Mouse (Mus musculus) forebrain, embryonic 13.5 days (tissue): ENCODE data around the gene Csnk1d. TPM values are rescaled to one million over a fixed set of nuclear protein-coding genes. Genes with fewer than 3 reads are reported as not detected.

Source experiments
- ATAC-seq: fragments of 200-750 bp; cut with Nextera tagmentation; 2 replicates; pipeline ENCODE4 v1.8.0; 2017
- H3K27ac ChIP-seq: fragments of 300-500 bp; sonication (generic); 2 replicates; pipeline ENCODE4 v1.5.1; 2015; ENCODE audit warnings: inconsistent platforms, mild to moderate bottlenecking, moderate library complexity
- H3K27me3 ChIP-seq: fragments of 300-500 bp; sonication (generic); 2 replicates; pipeline ENCODE4 v1.6.1; 2015; ENCODE audit warnings: mild to moderate bottlenecking, inconsistent platforms
- H3K36me3 ChIP-seq: fragments of 300-500 bp; sonication (generic); 2 replicates; pipeline ENCODE4 v1.6.1; 2015; ENCODE audit warnings: mild to moderate bottlenecking, inconsistent platforms; ENCODE audit not compliant: poor library complexity, severe bottlenecking
- H3K4me1 ChIP-seq: fragments of 300-500 bp; sonication (generic); 2 replicates; pipeline ENCODE4 v1.6.1; 2015; ENCODE audit warnings: inconsistent platforms
- H3K4me2 ChIP-seq: fragments of 300-500 bp; sonication (generic); 2 replicates; pipeline ENCODE4 v1.6.1; 2015; ENCODE audit warnings: inconsistent platforms, mild to moderate bottlenecking, moderate library complexity
- H3K4me3 ChIP-seq: fragments of 300-500 bp; sonication (generic); 2 replicates; pipeline ENCODE4 v1.5.1; 2015; ENCODE audit warnings: mild to moderate bottlenecking, inconsistent platforms
- H3K9ac ChIP-seq: fragments of 300-500 bp; sonication (generic); 2 replicates; pipeline ENCODE4 v1.6.1; 2015; ENCODE audit warnings: mild to moderate bottlenecking, inconsistent platforms
- H3K9me3 ChIP-seq: fragments of 300-500 bp; sonication (generic); replicated peaks from 2 replicates; pipeline ENCODE4 v1.6.1; 2016; ENCODE audit warnings: inconsistent platforms
- WGBS: fragments of 180-500 bp; shearing (Covaris S2); methylation state at CpG from one replicate; pipeline ENCODE4 v1.1.7; 2015; 5-methylcytosine and 5-hydroxymethylcytosine counted together
- polyA plus RNA-seq: library from polyadenylated mRNA; unstranded; fragments of >200 nt; fragmentation: Nextera tagmentation; extraction: Ambion mirVana; gene quantifications from 2 replicates; pipeline ENCODE4 v1.2.1, GENCODE M21; 2015

Gene Csnk1d
- polyA plus RNA-seq = 122 and 139 TPM in 2 replicates

GRCm38 (mm10) chr11:120990951-120991526, at the start of gene Csnk1d:
Gene Csnk1d (minus strand): TSS chr11:120991330.
- peak within 1 kb of the TSS; percentile 94 for H3K4me2 ChIP-seq
- no peaks in the 10 kb centered on the region for H3K9me3 ChIP-seq
- under 1% methylated on average over 59 of the region's 59 CpGs for WGBS
- peak; percentile 90 for ATAC-seq
- peak within 1 kb of the TSS; percentile 100 for H3K4me3 ChIP-seq
- H3K4me1 ChIP-seq = peaks cover 56% of the 10 kb centered on the region
- H3K9ac ChIP-seq = peak within 1 kb of the TSS; percentile 100
- H3K27me3 ChIP-seq = no peaks in the 10 kb centered on the region
- H3K27ac ChIP-seq = peak within 1 kb of the TSS; percentile 95
- peaks cover 10% of the 10 kb centered on the region for H3K36me3 ChIP-seq

- Histone ChIP-seq H3K4me3 (no peak within 1 kb of the TSS), H3K4me2 (no peak within 1 kb of the TSS), H3K27me3 (0 out of 2 replicates have a peak, but pooled peaks cover 5% of the 10 kb centered on the region), H3K36me3 (no peaks in the 10 kb centered on the region), H3K9me3 (no peaks in the 10 kb centered on the region), H3K27ac (no peak within 1 kb of the TSS), H3K9ac (no peak within 1 kb of the TSS), H3K4me1 (no peaks in the 10 kb centered on the region)
- WGBS = 85% methylated on average over 5 of the region's 5 CpGs
- no peak for ATAC-seq
Observed at GRCm38 (mm10) chr11:121039302-121039701, 48.2 kb upstream of the Csnk1d start, which contains the start of gene Cd7. Gene Cd7 (minus strand): TSS chr11:121039418.

- ATAC-seq = no peak
- Histone ChIP-seq H3K27ac (no peak overlapping the region), H3K4me3 (no peak overlapping the region), H3K9me3 (no peaks in the 10 kb centered on the region), H3K36me3 (no peaks in the 10 kb centered on the region), H3K4me2 (no peak overlapping the region), H3K4me1 (no peaks in the 10 kb centered on the region), H3K27me3 (0 out of 2 replicates have a peak, but pooled peaks cover 5% of the 10 kb centered on the region), H3K9ac (no peak overlapping the region)
- WGBS = 85% methylated on average over 11 of the region's 11 CpGs
Observed at GRCm38 (mm10) chr11:121038366-121039240, 47.5 kb upstream of the Csnk1d start.

- WGBS = 89% methylated on average over 5 of the region's 5 CpGs
- H3K36me3 ChIP-seq = no peaks in the 10 kb centered on the region
- H3K9me3 ChIP-seq = no peaks in the 10 kb centered on the region
- H3K27me3 ChIP-seq = no peaks in the 10 kb centered on the region
- ATAC-seq = no peak
- H3K4me2 ChIP-seq = no peak overlapping the region
- H3K9ac ChIP-seq = no peak overlapping the region
- no peaks in the 10 kb centered on the region for H3K4me1 ChIP-seq
- no peak overlapping the region for H3K4me3 ChIP-seq
- H3K27ac ChIP-seq = no peak overlapping the region
Observed at GRCm38 (mm10) chr11:121033118-121033517, 42.0 kb upstream of the Csnk1d start.

- H3K4me3 ChIP-seq = no peak overlapping the region
- H3K9ac ChIP-seq = no peak overlapping the region
- H3K4me1 ChIP-seq = no peaks in the 10 kb centered on the region
- ATAC-seq = no peak
- no peaks in the 10 kb centered on the region for H3K9me3 ChIP-seq
- WGBS = 87% methylated on average over 7 of the region's 7 CpGs
- no peak overlapping the region for H3K27ac ChIP-seq
- H3K27me3 ChIP-seq = no peaks in the 10 kb centered on the region
- H3K36me3 ChIP-seq = no peaks in the 10 kb centered on the region
- H3K4me2 ChIP-seq = no peak overlapping the region
Observed at GRCm38 (mm10) chr11:121027259-121027658, 36.1 kb upstream of the Csnk1d start.

GRCm38 (mm10) chr11:121024163-121024562, 33.0 kb upstream of the Csnk1d start:
- Histone ChIP-seq H3K27ac (no peak overlapping the region), H3K36me3 (no peaks in the 10 kb centered on the region), H3K4me1 (no peaks in the 10 kb centered on the region), H3K27me3 (no peaks in the 10 kb centered on the region), H3K9ac (no peak overlapping the region), H3K4me3 (no peak overlapping the region), H3K4me2 (no peak overlapping the region), H3K9me3 (no peaks in the 10 kb centered on the region)
- ATAC-seq = no peak
- 73% methylated on average over 6 of the region's 6 CpGs for WGBS

- Histone ChIP-seq H3K4me3 (no peak overlapping the region), H3K4me1 (0 out of 2 replicates have a peak, but pooled peaks cover 10% of the 10 kb centered on the region), H3K9me3 (no peaks in the 10 kb centered on the region), H3K4me2 (no peak overlapping the region), H3K27ac (no peak overlapping the region), H3K9ac (no peak overlapping the region), H3K36me3 (no peaks in the 10 kb centered on the region), H3K27me3 (no peaks in the 10 kb centered on the region)
- WGBS = 86% methylated on average over 5 of the region's 5 CpGs
- no peak for ATAC-seq
Observed at GRCm38 (mm10) chr11:121019501-121019900, 28.4 kb upstream of the Csnk1d start.

GRCm38 (mm10) chr11:121017703-121018102, 26.6 kb upstream of the Csnk1d start:
- 37% methylated on average over 3 of the region's 3 CpGs for WGBS
- no peaks in the 10 kb centered on the region for H3K27me3 ChIP-seq
- 0 out of 2 replicates have a peak, but pooled peaks cover 10% of the 10 kb centered on the region for H3K4me1 ChIP-seq
- H3K36me3 ChIP-seq = no peaks in the 10 kb centered on the region
- no peaks in the 10 kb centered on the region for H3K9me3 ChIP-seq
- H3K4me2 ChIP-seq = no peak overlapping the region
- H3K27ac ChIP-seq = no peak overlapping the region
- H3K4me3 ChIP-seq = no peak overlapping the region
- no peak overlapping the region for H3K9ac ChIP-seq
- ATAC-seq = 0 out of 2 replicates have a peak, but pooled peaks have one; percentile 61

GRCm38 (mm10) chr11:121015472-121015871, 24.3 kb upstream of the Csnk1d start:
- WGBS = 68% methylated on average over 6 of the region's 6 CpGs
- Histone ChIP-seq H3K9me3 (no peaks in the 10 kb centered on the region), H3K4me3 (no peak overlapping the region), H3K27ac (no peak overlapping the region), H3K27me3 (no peaks in the 10 kb centered on the region), H3K9ac (no peak overlapping the region), H3K36me3 (no peaks in the 10 kb centered on the region), H3K4me2 (no peak overlapping the region), H3K4me1 (0 out of 2 replicates have a peak, but pooled peaks cover 10% of the 10 kb centered on the region)
- ATAC-seq = no peak

- no peak overlapping the region for H3K9ac ChIP-seq
Observed at GRCm38 (mm10) chr11:121014896-121015300, 23.8 kb upstream of the Csnk1d start.

GRCm38 (mm10) chr11:121013656-121014055, 22.5 kb upstream of the Csnk1d start:
- Histone ChIP-seq H3K4me3 (no peak overlapping the region), H3K36me3 (no peaks in the 10 kb centered on the region), H3K9me3 (no peaks in the 10 kb centered on the region), H3K4me1 (0 out of 2 replicates have a peak, but pooled peaks cover 10% of the 10 kb centered on the region), H3K27ac (no peak overlapping the region), H3K27me3 (no peaks in the 10 kb centered on the region), H3K9ac (no peak overlapping the region), H3K4me2 (no peak overlapping the region)
- 84% methylated on average over 7 of the region's 7 CpGs for WGBS
- no peak for ATAC-seq

More at GRCm38 (mm10) chr11:121014896-121015300, 23.8 kb upstream of the Csnk1d start:
- H3K4me1 ChIP-seq = 0 out of 2 replicates have a peak, but pooled peaks cover 10% of the 10 kb centered on the region
- peak overlapping the region; percentile 39 for H3K4me2 ChIP-seq
- WGBS = 63% methylated on average over 19 of the region's 19 CpGs
- H3K4me3 ChIP-seq = no peak overlapping the region
- no peak for ATAC-seq
- no peaks in the 10 kb centered on the region for H3K36me3 ChIP-seq
- H3K27me3 ChIP-seq = no peaks in the 10 kb centered on the region
- no peak overlapping the region for H3K27ac ChIP-seq
- no peaks in the 10 kb centered on the region for H3K9me3 ChIP-seq
